Mouse (Mus musculus) spleen, adult 2 months (tissue): Measurements from ENCODE around the gene Atxn7l3b.

Experiments
- CTCF ChIP-seq: fragments of 200-500 bp; IDR thresholded peaks from 2 replicates; pipeline ENCODE4 v1.5.1; 2011; ENCODE audit warnings: mild to moderate bottlenecking, inconsistent platforms; ENCODE audit not compliant: insufficient read depth, insufficient read length, insufficient replicate concordance; ENCODE audit errors: extremely low read depth
- POLR2A ChIP-seq: fragments of 200-500 bp; IDR thresholded peaks from 2 replicates; pipeline ENCODE4 v1.6.1; 2011; ENCODE audit warnings: low read depth, low read length, inconsistent platforms

GRCm38 (mm10) chr10:112882789-112883687, 45.8 kb downstream of the Atxn7l3b start:
- TF ChIP-seq POLR2A (no peak), CTCF (no peak)
